Mouse (Mus musculus) heart, adult 2 months (tissue): ENCODE measurements around the gene 4933428G20Rik. TPM values are rescaled to one million over a fixed set of nuclear protein-coding genes. Genes with fewer than 3 reads are reported as not detected.

Experiments used
- DNase-seq, 2 experiments: peaks; one replicate each; pipeline ENCODE4 v3.0.0; 2021
- H3K27ac ChIP-seq: fragments of 200-600 bp; 2 replicates; pipeline ENCODE4 v1.8.1; 2022
- H3K27me3 ChIP-seq: fragments of 200-500 bp; 2 replicates; pipeline ENCODE4 v1.6.1; 2012; ENCODE audit warnings: mild to moderate bottlenecking, low read length, inconsistent platforms, mixed read lengths; ENCODE audit not compliant: control insufficient read depth, insufficient read depth
- H3K36me3 ChIP-seq: fragments of 200-500 bp; 2 replicates; pipeline ENCODE4 v1.6.1; 2012; ENCODE audit warnings: low read length, inconsistent platforms; ENCODE audit not compliant: control insufficient read depth, insufficient read depth
- H3K4me1 ChIP-seq: fragments of 200-500 bp; 2 replicates; pipeline ENCODE4 v1.6.1; 2011; ENCODE audit warnings: low read length; ENCODE audit not compliant: control insufficient read depth, insufficient read depth
- H3K4me3 ChIP-seq: fragments of 200-600 bp; 2 replicates; pipeline ENCODE4 v1.8.1; 2022
- H3K79me2 ChIP-seq: fragments of 200-500 bp; replicated peaks from 2 replicates; pipeline ENCODE4 v1.6.1; 2012; ENCODE audit warnings: mild to moderate bottlenecking, inconsistent platforms, low read length, moderate library complexity, mixed read lengths; ENCODE audit not compliant: control insufficient read depth, insufficient read depth
- H3K9ac ChIP-seq: fragments of 200-500 bp; 2 replicates; pipeline ENCODE4 v1.6.1; 2012; ENCODE audit warnings: low read depth, mild to moderate bottlenecking, control low read depth, inconsistent platforms, low read length, mixed read lengths
- CTCF ChIP-seq: fragments of 200-600 bp; IDR thresholded peaks from 2 replicates; pipeline ENCODE4 v1.8.1; 2022; ENCODE audit warnings: antibody characterized with exemption, mild to moderate bottlenecking, moderate library complexity
- EP300 ChIP-seq: fragments of 200-500 bp; IDR thresholded peaks from 2 replicates; pipeline ENCODE4 v1.6.1; 2011; ENCODE audit warnings: low read depth, low read length, control low read depth; ENCODE audit not compliant: insufficient read depth
- POLR2A ChIP-seq: fragments of 200-500 bp; IDR thresholded peaks from 2 replicates; pipeline ENCODE4 v1.6.1; 2011; ENCODE audit warnings: mild to moderate bottlenecking, low read depth, low read length, control low read depth; ENCODE audit not compliant: insufficient read depth
- WGBS: fragments of 180-500 bp; shearing (Covaris S2); methylation state at CpG from one replicate; pipeline ENCODE4 v1.1.7; 2018; 5-methylcytosine and 5-hydroxymethylcytosine counted together
- intact Hi-C: fragments of 180-260 bp; cut with DNase I; formaldehyde crosslinking; loops from one replicate; pipeline ENCODE4 v1.15.1; 2025
- polyA plus RNA-seq: library from polyadenylated mRNA; depleted of rRNA; stranded (reverse); fragments of >200 nt; gene quantifications from 2 replicates; pipeline ENCODE4 v1.2.3, GENCODE M21; 2012
- total RNA-seq, 2 experiments: library from RNA; stranded (reverse); gene quantifications; 2 replicates each; pipeline ENCODE4 v1.2.3; 2021

4933428G20Rik gene
- total and polyA plus RNA-seq, 3 experiments, result not detected

- H3K4me3 ChIP-seq, result no peak overlapping the region
- intact Hi-C loops, result no loop called here
- H3K79me2 ChIP-seq, result no peaks in the 10 kb centered on the region
- no peaks in the 10 kb centered on the region for H3K36me3 ChIP-seq
- no peak for DNase-seq
- no peaks in the 10 kb centered on the region for H3K4me1 ChIP-seq
- WGBS, result 82% methylated on average over 9 of the region's 9 CpGs
- TF ChIP-seq POLR2A, result no peak
- TF ChIP-seq CTCF, result no peak
- TF ChIP-seq EP300, result no peak
- H3K9ac ChIP-seq, result no peak overlapping the region
- peaks cover 17% of the 10 kb centered on the region for H3K27me3 ChIP-seq
- no peak overlapping the region for H3K27ac ChIP-seq
These were observed 43.7 kb upstream of the 4933428G20Rik start for GRCm38 (mm10) chr11:97543883-97544282.

DNA sequence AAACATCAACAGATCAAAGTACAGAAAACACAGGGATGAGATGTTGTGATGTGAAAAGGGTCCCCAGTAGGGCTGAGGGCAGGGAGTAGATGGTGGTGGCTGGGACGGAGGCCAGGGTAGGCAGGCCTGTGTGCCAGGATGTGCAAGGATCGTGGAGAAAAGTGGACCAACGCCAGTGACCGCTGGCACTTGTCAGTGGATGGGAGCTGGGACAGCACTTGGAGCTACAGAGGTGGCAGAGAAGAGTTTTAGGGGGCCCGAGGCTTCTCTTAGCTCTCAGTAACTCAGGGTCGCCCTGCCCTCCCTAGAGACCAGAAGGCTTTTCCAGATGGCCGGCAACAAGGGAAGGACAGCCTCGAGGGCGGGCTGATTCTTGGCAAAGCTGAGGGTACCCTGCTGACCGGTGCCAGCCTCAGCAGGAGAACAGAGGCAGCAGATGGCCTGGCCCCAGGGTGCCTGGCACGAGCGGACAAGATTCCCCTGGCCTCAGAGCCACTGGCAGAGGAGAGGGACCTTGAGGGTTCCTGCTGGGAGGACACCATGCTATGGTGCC lies 43.1 kb upstream of the 4933428G20Rik start:
- 38% methylated on average over 12 of the region's 12 CpGs for WGBS
- Histone ChIP-seq H3K79me2 (no peaks in the 10 kb centered on the region), H3K9ac (no peak overlapping the region), H3K4me3 (no peak overlapping the region), H3K27me3 (peaks cover 14% of the 10 kb centered on the region), H3K4me1 (no peaks in the 10 kb centered on the region), H3K27ac (no peak overlapping the region), H3K36me3 (no peaks in the 10 kb centered on the region)
- intact Hi-C loops, result no loop called here
- peak; percentile 52 to 64 for DNase-seq
- no peak for TF ChIP-seq POLR2A
- TF ChIP-seq EP300, result no peak
- no peak for TF ChIP-seq CTCF

DNA sequence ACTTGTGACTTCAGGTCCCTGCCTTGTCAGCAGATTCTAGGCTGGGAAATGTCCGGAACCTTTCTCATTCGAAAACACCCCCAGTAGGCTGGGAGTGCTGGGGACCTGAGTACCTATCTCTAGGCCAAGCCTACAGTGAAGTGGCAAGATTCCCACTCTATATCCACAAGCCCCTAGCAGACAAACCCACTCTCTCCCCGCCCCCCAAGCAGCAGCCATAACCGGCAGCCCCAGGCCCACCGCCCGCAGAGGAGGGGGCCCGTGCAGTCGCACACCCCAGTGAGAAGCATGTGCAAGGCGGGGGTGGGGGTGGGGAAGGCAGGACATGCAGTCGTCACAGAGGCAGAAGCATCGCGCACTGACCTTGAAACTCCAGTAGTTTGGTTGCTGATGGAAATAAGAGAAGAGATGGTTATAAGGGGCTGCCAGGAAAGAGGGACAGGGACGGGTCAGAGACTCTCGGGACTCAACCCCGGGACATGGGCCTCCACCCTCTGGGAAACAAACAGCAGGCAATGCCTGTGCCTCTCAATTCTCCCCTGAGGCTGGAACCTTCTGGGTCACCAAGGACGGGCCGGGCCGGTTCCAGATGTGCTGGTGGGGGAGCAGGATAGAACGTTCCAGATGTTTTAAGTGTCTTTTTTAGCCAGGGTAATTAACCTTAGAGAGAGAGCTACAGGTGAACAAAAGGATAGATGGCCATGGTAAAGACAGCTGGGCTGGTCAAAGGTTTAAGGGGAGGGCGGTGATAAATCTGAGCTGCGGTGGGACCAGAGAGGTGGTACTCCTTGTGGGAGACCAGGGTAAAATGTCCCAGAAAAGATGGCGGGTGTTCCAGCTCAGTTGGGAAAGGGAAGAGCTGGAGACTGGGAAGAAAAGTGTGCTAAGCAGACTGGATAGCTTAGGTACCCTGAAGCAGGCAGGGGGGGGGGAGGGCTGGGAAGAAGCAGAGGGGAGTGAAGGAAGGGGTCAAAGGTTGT lies 42.3 kb upstream of the 4933428G20Rik start:
- no peak for DNase-seq
- Histone ChIP-seq H3K27me3 (peaks cover 14% of the 10 kb centered on the region), H3K79me2 (no peaks in the 10 kb centered on the region), H3K4me1 (no peaks in the 10 kb centered on the region), H3K27ac (no peak overlapping the region), H3K36me3 (no peaks in the 10 kb centered on the region), H3K4me3 (no peak overlapping the region), H3K9ac (no peak overlapping the region)
- no peak for TF ChIP-seq EP300
- no peak for TF ChIP-seq POLR2A
- TF ChIP-seq CTCF, result no peak
- intact Hi-C loops, result no loop called here
- 82% methylated on average over 22 of the region's 22 CpGs for WGBS

- intact Hi-C loops, result no loop called here
- TF ChIP-seq CTCF (no peak), EP300 (no peak), POLR2A (no peak)
- 32% methylated on average over 3 of the region's 3 CpGs for WGBS
- no peaks in the 10 kb centered on the region for H3K79me2 ChIP-seq
- peaks cover 12% of the 10 kb centered on the region for H3K27me3 ChIP-seq
- no peaks in the 10 kb centered on the region for H3K36me3 ChIP-seq
- no peak for DNase-seq
- no peaks in the 10 kb centered on the region for H3K4me1 ChIP-seq
- no peak overlapping the region for H3K4me3 ChIP-seq
- no peak overlapping the region for H3K27ac ChIP-seq
- no peak overlapping the region for H3K9ac ChIP-seq
These were observed 40.5 kb upstream of the 4933428G20Rik start for GRCm38 (mm10) chr11:97540604-97541003.

- TF ChIP-seq EP300 (no peak), CTCF (no peak), POLR2A (no peak)
- H3K9ac ChIP-seq, result no peak overlapping the region
- DNase-seq, result no peak
- no peak overlapping the region for H3K4me3 ChIP-seq
- intact Hi-C loops, result no loop called here
- peaks cover 14% of the 10 kb centered on the region for H3K27me3 ChIP-seq
- H3K79me2 ChIP-seq, result no peaks in the 10 kb centered on the region
- 44% methylated on average over 3 of the region's 3 CpGs for WGBS
- no peak overlapping the region for H3K27ac ChIP-seq
- H3K36me3 ChIP-seq, result no peaks in the 10 kb centered on the region
- H3K4me1 ChIP-seq, result no peaks in the 10 kb centered on the region
These were observed 40.0 kb upstream of the 4933428G20Rik start for GRCm38 (mm10) chr11:97540136-97540535.

GRCm38 (mm10) chr11:97539622-97540021 lies 39.5 kb upstream of the 4933428G20Rik start:
- WGBS, result 79% methylated on average over 5 of the region's 5 CpGs
- peaks cover 19% of the 10 kb centered on the region for H3K27me3 ChIP-seq

More at GRCm38 (mm10) chr11:97539622-97540021, 39.5 kb upstream of the 4933428G20Rik start:
- Histone ChIP-seq H3K4me3 (no peak overlapping the region), H3K9ac (no peak overlapping the region), H3K27ac (no peak overlapping the region), H3K4me1 (no peaks in the 10 kb centered on the region), H3K36me3 (no peaks in the 10 kb centered on the region), H3K79me2 (no peaks in the 10 kb centered on the region)
- intact Hi-C loops, result no loop called here
- no peak for DNase-seq
- TF ChIP-seq CTCF (no peak), POLR2A (no peak)
